Mouse (Mus musculus) hindbrain, embryonic 13.5 days (tissue): Measurements from ENCODE around the gene Pkd1l1. TPM values are rescaled to one million over a fixed set of nuclear protein-coding genes. Genes with fewer than 3 reads are reported as not detected.

ENCODE experiments used
- ATAC-seq: fragments of 200-750 bp; cut with Nextera tagmentation; 2 replicates; pipeline ENCODE4 v1.8.0; 2017; ENCODE audit warnings: moderate TSS enrichment; ENCODE audit not compliant: low FRiP score
- H3K27ac ChIP-seq: fragments of 300-500 bp; sonication (generic); 2 replicates; pipeline ENCODE4 v1.5.1; 2015; ENCODE audit warnings: inconsistent platforms, mild to moderate bottlenecking, moderate library complexity
- H3K27me3 ChIP-seq: fragments of 300-500 bp; sonication (generic); 2 replicates; pipeline ENCODE4 v1.6.1; 2015; ENCODE audit warnings: mild to moderate bottlenecking, inconsistent platforms
- H3K36me3 ChIP-seq: fragments of 300-500 bp; sonication (generic); 2 replicates; pipeline ENCODE4 v1.6.1; 2015; ENCODE audit warnings: mild to moderate bottlenecking, inconsistent platforms
- H3K4me1 ChIP-seq: fragments of 300-500 bp; sonication (generic); replicated peaks from 2 replicates; pipeline ENCODE4 v1.6.1; 2015; ENCODE audit warnings: inconsistent platforms
- H3K4me2 ChIP-seq: fragments of 300-500 bp; sonication (generic); 2 replicates; pipeline ENCODE4 v1.6.1; 2015; ENCODE audit warnings: inconsistent platforms, mild to moderate bottlenecking, moderate library complexity
- H3K4me3 ChIP-seq: fragments of 300-500 bp; sonication (generic); 2 replicates; pipeline ENCODE4 v1.5.1; 2015; ENCODE audit warnings: mild to moderate bottlenecking, inconsistent platforms
- H3K9ac ChIP-seq: fragments of 300-500 bp; sonication (generic); 2 replicates; pipeline ENCODE4 v1.6.1; 2015; ENCODE audit warnings: mild to moderate bottlenecking, inconsistent platforms
- H3K9me3 ChIP-seq: fragments of 300-500 bp; sonication (generic); 2 replicates; pipeline ENCODE4 v1.6.1; 2016; ENCODE audit warnings: inconsistent platforms
- WGBS: fragments of 180-500 bp; shearing (Covaris S2); methylation state at CpG from one replicate; pipeline ENCODE4 v1.1.7; 2015; 5-methylcytosine and 5-hydroxymethylcytosine counted together
- polyA plus RNA-seq: library from polyadenylated mRNA; unstranded; fragments of >200 nt; fragmentation: Nextera tagmentation; extraction: Ambion mirVana; gene quantifications from 2 replicates; pipeline ENCODE4 v1.2.1, GENCODE M21; 2015

Gene Pkd1l1
- polyA plus RNA-seq, 1 experiment from 2014 or later = 0.08 TPM

DNA sequence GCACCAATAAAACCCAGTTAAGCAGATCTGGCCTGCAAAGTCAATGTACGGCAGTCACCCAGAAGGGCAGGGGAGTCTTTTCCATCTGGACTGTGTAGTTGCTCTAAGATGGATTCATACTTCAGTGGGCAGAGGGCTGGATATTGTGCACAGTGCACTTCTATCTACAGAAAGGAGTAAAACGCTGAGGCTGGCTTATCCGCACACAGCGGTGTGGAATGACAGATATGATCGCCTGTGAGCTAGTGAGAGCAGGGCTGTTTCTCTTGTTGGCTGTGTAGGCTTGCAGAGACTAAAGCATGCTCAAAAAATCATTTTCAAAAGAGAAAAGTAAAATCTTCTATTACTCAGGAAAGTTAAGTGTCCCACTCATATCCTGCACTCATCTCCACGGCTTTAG is 973 bp downstream of the Pkd1l1 start:
- Histone ChIP-seq H3K4me3 (no peak overlapping the region), H3K4me1 (no peaks in the 10 kb centered on the region), H3K27ac (no peak overlapping the region), H3K9ac (no peak overlapping the region), H3K9me3 (no peaks in the 10 kb centered on the region), H3K4me2 (no peak overlapping the region), H3K27me3 (0 out of 2 replicates have a peak, but pooled peaks cover 4% of the 10 kb centered on the region), H3K36me3 (no peaks in the 10 kb centered on the region)
- no peak for ATAC-seq
- 94% methylated on average over 6 of the region's 6 CpGs for WGBS

DNA sequence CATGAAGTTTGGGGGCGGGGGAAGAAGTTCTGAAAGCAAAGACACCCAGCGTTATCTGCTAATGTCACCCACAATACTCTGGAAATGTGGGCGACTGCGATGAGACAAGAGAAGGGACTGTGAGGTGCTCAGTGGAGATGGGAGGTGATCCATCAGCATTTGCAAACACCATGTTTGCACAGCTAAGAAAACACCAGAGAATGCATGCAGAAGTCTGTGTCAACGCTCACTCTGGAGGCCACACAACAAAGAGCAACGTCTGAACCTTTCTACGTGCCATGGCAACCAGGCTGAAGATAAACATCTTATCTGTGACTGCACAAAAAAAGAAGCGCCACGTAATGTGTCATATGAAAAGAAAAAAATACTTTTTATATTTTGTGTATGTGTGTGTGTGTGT is 2.6 kb downstream of the Pkd1l1 start:
- Histone ChIP-seq H3K4me3 (no peak overlapping the region), H3K4me2 (no peak overlapping the region), H3K27ac (no peak overlapping the region), H3K9me3 (no peaks in the 10 kb centered on the region), H3K9ac (no peak overlapping the region), H3K36me3 (no peaks in the 10 kb centered on the region), H3K27me3 (0 out of 2 replicates have a peak, but pooled peaks cover 4% of the 10 kb centered on the region), H3K4me1 (no peaks in the 10 kb centered on the region)
- ATAC-seq = no peak
- WGBS = 75% methylated on average over 9 of the region's 9 CpGs

DNA sequence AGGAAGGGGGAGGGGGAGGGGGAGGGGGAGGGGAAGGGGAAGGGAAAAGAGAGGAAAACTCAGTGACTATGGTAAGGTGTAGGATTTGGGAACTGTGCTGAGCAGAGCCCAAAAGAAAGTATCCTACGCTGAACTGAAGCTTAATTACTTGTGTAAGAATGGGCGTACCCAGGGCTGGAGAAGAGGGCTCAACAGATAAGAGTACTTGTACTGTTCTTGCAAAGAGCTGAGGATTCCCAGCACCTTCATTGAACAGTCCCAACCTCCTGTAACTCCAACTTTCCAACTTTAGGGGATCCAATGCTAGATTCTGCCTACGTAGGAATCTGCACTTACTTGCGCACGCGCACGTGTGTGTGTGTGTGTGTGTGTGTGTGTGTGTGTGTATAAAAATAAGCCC is 5.0 kb downstream of the Pkd1l1 start:
- no peak for ATAC-seq

GRCm38 (mm10) chr11:8958572-8958971 is 14.5 kb downstream of the Pkd1l1 start:
- H3K9ac ChIP-seq = no peak overlapping the region
- H3K36me3 ChIP-seq = no peaks in the 10 kb centered on the region
- no peaks in the 10 kb centered on the region for H3K9me3 ChIP-seq
- H3K4me3 ChIP-seq = no peak overlapping the region
- 65% methylated on average over 10 of the region's 10 CpGs for WGBS
- no peak overlapping the region for H3K27ac ChIP-seq
- no peak for ATAC-seq
- H3K4me2 ChIP-seq = no peak overlapping the region
- no peaks in the 10 kb centered on the region for H3K27me3 ChIP-seq
- H3K4me1 ChIP-seq = no peaks in the 10 kb centered on the region

More for the DNA sequence above, 5.0 kb downstream of the Pkd1l1 start:
- no peaks in the 10 kb centered on the region for H3K9me3 ChIP-seq
- WGBS = 94% methylated on average over 7 of the region's 7 CpGs
- no peaks in the 10 kb centered on the region for H3K27me3 ChIP-seq
- H3K9ac ChIP-seq = no peak overlapping the region
- H3K4me1 ChIP-seq = no peaks in the 10 kb centered on the region
- H3K4me2 ChIP-seq = no peak overlapping the region
- H3K4me3 ChIP-seq = no peak overlapping the region
- no peaks in the 10 kb centered on the region for H3K36me3 ChIP-seq
- no peak overlapping the region for H3K27ac ChIP-seq

- Histone ChIP-seq H3K9me3 (no peaks in the 10 kb centered on the region), H3K9ac (no peak overlapping the region), H3K4me1 (no peaks in the 10 kb centered on the region), H3K4me2 (no peak overlapping the region), H3K27ac (peak overlapping the region; percentile 46; the same call in 1 of the 2 replicates), H3K4me3 (no peak overlapping the region), H3K27me3 (no peaks in the 10 kb centered on the region), H3K36me3 (no peaks in the 10 kb centered on the region)
- no peak for ATAC-seq
- 74% methylated on average over 4 of the region's 4 CpGs for WGBS
These were observed 15.0 kb downstream of the Pkd1l1 start for GRCm38 (mm10) chr11:8958108-8958507.

DNA sequence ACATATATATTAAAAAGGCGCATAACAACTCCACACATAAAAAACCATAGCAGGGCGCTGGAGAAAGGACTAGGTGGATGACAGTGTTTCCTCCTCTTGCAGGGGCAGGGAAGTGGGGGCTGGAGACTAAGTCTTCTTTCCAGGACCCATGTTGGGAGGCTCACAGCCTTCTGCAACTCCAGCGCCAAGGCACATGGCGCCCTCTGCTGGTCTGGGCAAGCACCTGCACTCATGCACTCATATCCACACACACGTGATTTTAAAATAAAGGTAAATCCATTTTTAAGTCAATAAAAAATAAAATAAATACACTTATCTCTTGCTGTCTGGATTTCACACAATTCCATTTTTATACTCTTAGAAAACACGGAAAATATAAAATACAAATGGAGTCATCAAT is 16.0 kb downstream of the Pkd1l1 start:
- Histone ChIP-seq H3K4me1 (no peaks in the 10 kb centered on the region), H3K27ac (no peak overlapping the region), H3K4me3 (no peak overlapping the region), H3K36me3 (no peaks in the 10 kb centered on the region), H3K27me3 (no peaks in the 10 kb centered on the region), H3K9me3 (no peaks in the 10 kb centered on the region), H3K4me2 (no peak overlapping the region), H3K9ac (no peak overlapping the region)
- 72% methylated on average over 6 of the region's 6 CpGs for WGBS
- ATAC-seq = no peak

DNA sequence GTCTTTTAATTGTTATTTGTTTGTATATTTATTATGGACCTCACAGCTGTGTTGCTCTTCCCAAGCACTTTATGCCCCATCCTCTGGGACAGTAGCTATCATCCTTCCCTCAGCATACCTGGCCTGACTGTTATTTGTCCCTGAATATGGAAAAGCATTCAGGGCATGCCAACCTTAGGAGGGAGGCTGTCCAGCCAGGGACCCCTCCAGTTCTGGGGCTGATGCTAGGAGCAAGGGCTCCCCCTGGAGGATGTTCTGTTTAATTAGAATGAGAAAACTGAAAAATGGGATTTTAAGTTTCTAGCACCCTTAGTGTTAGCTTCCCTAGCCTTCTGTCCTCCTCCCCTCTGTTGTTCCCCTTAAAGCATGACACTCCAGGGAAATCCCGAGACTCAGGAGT is 17.4 kb downstream of the Pkd1l1 start:
- H3K9me3 ChIP-seq = no peaks in the 10 kb centered on the region
- WGBS = 7% methylated on average over 1 of the region's 1 CpGs
- ATAC-seq = no peak
- no peaks in the 10 kb centered on the region for H3K36me3 ChIP-seq
- no peak overlapping the region for H3K4me2 ChIP-seq
- no peaks in the 10 kb centered on the region for H3K4me1 ChIP-seq
- H3K27ac ChIP-seq = no peak overlapping the region
- no peak overlapping the region for H3K9ac ChIP-seq
- no peak overlapping the region for H3K4me3 ChIP-seq
- no peaks in the 10 kb centered on the region for H3K27me3 ChIP-seq

DNA sequence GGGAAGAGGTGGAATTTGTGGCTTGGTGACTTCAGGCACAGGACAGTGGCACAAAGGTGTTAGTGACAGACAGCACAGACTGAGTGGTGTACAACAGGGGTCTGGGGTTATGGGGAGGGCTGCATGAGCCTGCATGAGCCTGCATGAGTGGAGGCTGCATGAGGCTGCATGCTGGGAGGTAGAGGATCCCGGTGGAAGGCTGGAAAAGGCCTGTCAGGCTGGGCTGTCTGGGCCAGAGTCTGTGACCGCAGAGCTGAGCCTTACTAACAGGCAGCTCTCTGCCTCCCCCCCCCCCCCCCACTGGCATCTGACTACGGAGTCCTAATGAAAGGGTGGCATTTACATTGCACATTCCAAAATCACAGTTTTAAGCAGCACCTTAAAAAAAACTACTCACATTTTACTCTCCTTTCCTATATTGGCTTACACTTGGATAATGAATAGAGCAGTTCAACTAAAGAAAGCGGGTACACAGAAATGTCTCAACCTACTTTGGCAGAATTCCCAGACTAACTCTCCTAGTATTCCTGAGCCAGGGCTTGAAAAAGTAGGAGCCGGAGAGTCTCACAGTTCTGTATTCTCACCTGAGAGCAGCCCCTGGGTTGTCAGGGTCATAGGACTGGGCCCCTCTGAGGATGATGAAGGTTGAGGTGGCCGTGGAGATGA is 23.2 kb downstream of the Pkd1l1 start:
- Histone ChIP-seq H3K4me3 (no peak overlapping the region), H3K4me1 (no peaks in the 10 kb centered on the region), H3K4me2 (no peak overlapping the region), H3K27ac (0 out of 2 replicates have a peak overlapping the region, but pooled peaks have one; percentile 56), H3K9ac (no peak overlapping the region), H3K9me3 (no peaks in the 10 kb centered on the region), H3K27me3 (no peaks in the 10 kb centered on the region), H3K36me3 (no peaks in the 10 kb centered on the region)
- no peak for ATAC-seq
- WGBS = 74% methylated on average over 6 of the region's 6 CpGs

DNA sequence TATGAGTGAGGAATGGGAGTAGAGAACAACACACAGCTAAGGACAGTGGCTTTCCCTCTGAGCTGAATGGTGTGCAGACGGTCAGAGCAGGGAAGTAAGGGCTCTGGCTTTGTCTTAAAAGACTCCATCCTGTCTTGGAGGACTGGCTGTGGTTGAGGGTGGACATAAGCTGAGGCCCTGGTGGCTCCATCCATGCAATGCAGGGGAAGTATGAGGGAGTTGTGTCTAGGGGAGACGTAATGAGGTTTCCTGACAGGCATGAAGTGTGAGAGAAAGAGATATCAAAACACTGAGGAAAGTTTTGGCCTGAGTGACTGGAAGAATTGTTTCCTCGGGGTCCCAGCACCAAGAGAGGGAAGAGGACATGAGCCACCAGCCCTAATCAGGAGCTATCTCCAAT is 24.2 kb downstream of the Pkd1l1 start:
- 69% methylated on average over 3 of the region's 3 CpGs for WGBS

GRCm38 (mm10) chr11:8944114-8944513 is 29.0 kb downstream of the Pkd1l1 start:
- Histone ChIP-seq H3K4me3 (no peak overlapping the region), H3K27me3 (no peaks in the 10 kb centered on the region), H3K27ac (no peak overlapping the region), H3K9me3 (no peaks in the 10 kb centered on the region), H3K9ac (no peak overlapping the region), H3K4me2 (no peak overlapping the region), H3K4me1 (no peaks in the 10 kb centered on the region), H3K36me3 (no peaks in the 10 kb centered on the region)
- no peak for ATAC-seq
- 89% methylated on average over 4 of the region's 4 CpGs for WGBS

More for the DNA sequence above, 24.2 kb downstream of the Pkd1l1 start:
- Histone ChIP-seq H3K4me1 (no peaks in the 10 kb centered on the region), H3K27ac (no peak overlapping the region), H3K4me2 (no peak overlapping the region), H3K9ac (no peak overlapping the region), H3K36me3 (no peaks in the 10 kb centered on the region), H3K27me3 (no peaks in the 10 kb centered on the region), H3K9me3 (no peaks in the 10 kb centered on the region), H3K4me3 (no peak overlapping the region)
- ATAC-seq = no peak

GRCm38 (mm10) chr11:8942446-8942845 is 30.6 kb downstream of the Pkd1l1 start:
- H3K9me3 ChIP-seq = no peaks in the 10 kb centered on the region
- H3K9ac ChIP-seq = no peak overlapping the region
- H3K4me2 ChIP-seq = no peak overlapping the region
- WGBS = 75% methylated on average over 2 of the region's 2 CpGs
- no peaks in the 10 kb centered on the region for H3K4me1 ChIP-seq
- no peak overlapping the region for H3K4me3 ChIP-seq
- H3K27me3 ChIP-seq = no peaks in the 10 kb centered on the region
- H3K27ac ChIP-seq = no peak overlapping the region
- no peak for ATAC-seq
- H3K36me3 ChIP-seq = no peaks in the 10 kb centered on the region

- 83% methylated on average over 9 of the region's 9 CpGs for WGBS
- Histone ChIP-seq H3K4me1 (no peaks in the 10 kb centered on the region), H3K4me2 (no peak overlapping the region), H3K9me3 (no peaks in the 10 kb centered on the region), H3K27ac (no peak overlapping the region), H3K4me3 (no peak overlapping the region), H3K9ac (no peak overlapping the region), H3K36me3 (no peaks in the 10 kb centered on the region), H3K27me3 (no peaks in the 10 kb centered on the region)
- no peak for ATAC-seq
These were observed 36.5 kb downstream of the Pkd1l1 start for GRCm38 (mm10) chr11:8936431-8937110.
